Comparison of ENCODE assay signal across 8 mouse cellular contexts in genomic region chr12:110601241-110602218, GRCm38 (mm10). TPM values are rescaled to one million over a fixed set of nuclear protein-coding genes. Genes with fewer than 3 reads are reported as not detected.
DNase-seq lines count a peak whose midpoint lies in the region; ATAC-seq lines count a peak whose summit lies in the region.

Dync1h1 (plus strand) TSS chr12:110601452.

- H3K4me2 ChIP-seq in hindbrain, embryonic 11.5 days (replicated peaks; ENCODE audit: low read depth, low read length), result peak within 1 kb of the TSS; percentile 61

- H3K9ac ChIP-seq in hindbrain, embryonic 11.5 days (ENCODE audit: low read depth, low read length), result peak within 1 kb of the TSS; percentile 99

- H3K27me3 ChIP-seq in hindbrain, embryonic 11.5 days (ENCODE audit: control insufficient read depth, insufficient read depth, low read length), result 0 out of 2 replicates have a peak, but pooled peaks cover 2% of the 10 kb centered on the region

- H3K4me3 ChIP-seq in hindbrain, embryonic 11.5 days (ENCODE audit: low read depth, low read length), result peak within 1 kb of the TSS; percentile 99

- H3K36me3 ChIP-seq in hindbrain, embryonic 11.5 days (ENCODE audit: control insufficient read depth, insufficient read depth, low read length), result no peaks in the 10 kb centered on the region

- DNase-seq in MN1 (ENCODE audit: low spot score), result peak; percentile 91
- DNase-seq in cerebellum, adult 9-10 months, result peak; percentile 92
- DNase-seq in frontal cortex, adult 2 months (ENCODE audit: extremely low spot score in 1 of 2, low spot score in 1 of 2), result peak; percentile 79 to 95
- peak; percentile 97 for DNase-seq in hindbrain, embryonic 11.5 days (ENCODE audit: low spot score)
- peak; percentile 91 to 94 for DNase-seq in layer of hippocampus, postnatal 10 days (ENCODE audit: low spot score in 2 of 2)
- DNase-seq in lung, postnatal 10 days, result peak; percentile 97
- DNase-seq in ovary, postnatal 36 days (ENCODE audit: low spot score), result peak; percentile 94
- peak; percentile 94 for DNase-seq in thymus, postnatal 25 days

- H3K27ac ChIP-seq in hindbrain, embryonic 11.5 days (ENCODE audit: low read depth, low read length), result peak within 1 kb of the TSS; percentile 94

- peaks cover 5% of the 10 kb centered on the region; the same call in 1 of the 2 replicates for H3K4me1 ChIP-seq in hindbrain, embryonic 11.5 days (replicated peaks; ENCODE audit: control insufficient read depth, insufficient read depth, low read length)

- peak; percentile 94 for ATAC-seq in hindbrain, embryonic 11.5 days (ENCODE audit: low FRiP score)

- H3K9me3 ChIP-seq in hindbrain, embryonic 11.5 days (ENCODE audit: control insufficient read depth, low read length), result no peaks in the 10 kb centered on the region

- under 1% methylated on average over 102 of the region's 105 CpGs for WGBS in hindbrain, embryonic 11.5 days

RNA-seq across cellular contexts. Expression of gene Dync1h1, which starts in this region (rescaled TPM):
- 336 and 380 TPM in 2 replicates for polyA plus RNA-seq in frontal cortex, adult 2 months (2012; rRNA removed)
- 81.7 and 93.0 TPM in 2 replicates for polyA plus RNA-seq in hindbrain, embryonic 11.5 days (2014; fragmentation: Nextera tagmentation; extraction: Ambion mirVana)
- total RNA-seq in layer of hippocampus, postnatal 10 days (2021), result 100 to 1,000 TPM; 310 to 332 TPM

Comparison
In these comparisons a context has a peak if more than half of its experiments do, and no peak if none do; other contexts are left out.
1. Peak in every context shown above with its lines: DNase-seq, ATAC-seq, H3K4me3 ChIP-seq and H3K27ac ChIP-seq.